Mouse (Mus musculus): Measurements from ENCODE around the gene Prkcb. TPM values are rescaled to one million over a fixed set of nuclear protein-coding genes. Genes with fewer than 3 reads are reported as not detected.

Gene Prkcb
- polyA plus RNA-seq, 1 experiment, result 10.9 TPM

DNA sequence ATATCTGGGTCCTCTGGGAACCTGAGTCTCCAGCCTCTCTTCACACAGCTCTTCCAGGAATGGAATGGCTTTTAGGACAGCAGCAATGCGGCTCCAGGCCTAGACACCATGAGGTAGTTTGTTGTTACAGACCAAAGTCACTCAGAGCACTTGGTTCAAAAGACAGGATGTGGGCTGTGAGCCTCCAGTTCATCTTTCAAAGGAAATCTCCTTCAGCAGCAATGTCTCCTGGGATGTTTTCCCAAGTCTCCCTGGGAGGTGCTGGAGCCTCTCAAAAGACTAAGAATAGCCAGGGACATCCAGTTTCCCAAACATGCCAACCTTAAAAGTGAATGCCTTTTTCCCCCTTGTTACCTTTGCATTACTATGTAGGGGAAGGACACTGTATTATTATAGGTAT lies 1.3 kb upstream of the Prkcb start:
- 50% methylated on average over 1 of the region's 1 CpGs for WGBS
- TF ChIP-seq POLR2A (IDR thresholded peaks at IDR 0.05; ENCODE audit: borderline replicate concordance, extremely low read depth, low read depth, low read length) (no peak), CTCF (IDR thresholded peaks at IDR 0.05; ENCODE audit: insufficient read depth, low read length) (no peak)
- no peaks in the 10 kb centered on the region for H3K4me1 ChIP-seq (ENCODE audit: control insufficient read depth, insufficient read depth, low read length)
- no peak for DNase-seq
- H3K4me3 ChIP-seq (replicated peaks; ENCODE audit: extremely low read depth, low read depth, low read length), result no peak overlapping the region

DNA sequence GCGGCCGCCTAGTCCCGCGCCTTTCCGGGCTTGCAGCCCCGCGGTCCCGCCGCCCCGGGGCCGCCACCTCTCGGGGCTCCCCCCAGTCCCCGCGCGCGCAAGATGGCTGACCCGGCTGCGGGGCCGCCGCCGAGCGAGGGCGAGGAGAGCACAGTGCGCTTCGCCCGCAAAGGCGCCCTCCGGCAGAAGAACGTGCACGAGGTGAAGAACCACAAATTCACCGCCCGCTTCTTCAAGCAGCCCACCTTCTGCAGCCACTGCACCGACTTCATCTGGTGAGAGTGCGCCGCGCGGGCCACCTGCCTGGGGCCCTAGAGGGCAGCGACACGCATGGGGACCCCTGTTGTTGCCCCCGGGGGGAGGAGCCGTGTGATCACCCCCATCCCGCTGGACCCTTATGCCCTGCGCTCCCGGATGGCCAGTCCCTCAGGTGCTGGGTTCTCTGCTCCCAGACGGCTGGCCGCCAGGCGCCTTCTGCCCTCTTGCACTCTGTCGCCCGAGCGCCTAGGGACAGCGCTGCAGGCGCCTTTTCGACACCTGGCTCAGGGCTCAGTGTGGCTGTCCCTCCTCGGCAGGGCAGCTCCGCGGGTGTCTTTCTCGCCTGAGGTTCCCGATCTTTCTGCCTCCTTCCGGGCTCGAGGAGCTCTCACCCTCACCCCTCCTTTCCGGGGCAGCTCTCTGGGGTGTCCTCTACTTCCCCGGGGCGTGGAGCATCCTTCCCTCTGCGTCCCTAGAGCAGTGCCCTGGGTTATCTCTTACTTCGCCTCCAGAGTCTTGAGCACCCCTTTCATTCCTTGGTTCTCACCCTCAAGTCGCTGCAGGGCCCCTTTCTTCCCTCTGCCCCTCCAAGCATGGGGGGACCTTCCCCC lies 926 bp downstream of the Prkcb start:
- TF ChIP-seq CTCF (IDR thresholded peaks at IDR 0.05; ENCODE audit: insufficient read depth, low read length), result no peak
- no peak for TF ChIP-seq POLR2A (IDR thresholded peaks at IDR 0.05; ENCODE audit: borderline replicate concordance, extremely low read depth, low read depth, low read length)
- DNase-seq, result peak; percentile 3
- Histone ChIP-seq H3K4me3 (replicated peaks; ENCODE audit: extremely low read depth, low read depth, low read length) (peak overlapping the region; percentile 8), H3K4me1 (ENCODE audit: control insufficient read depth, insufficient read depth, low read length) (no peaks in the 10 kb centered on the region)
- 1% methylated on average over 66 of the region's 66 CpGs for WGBS

DNA sequence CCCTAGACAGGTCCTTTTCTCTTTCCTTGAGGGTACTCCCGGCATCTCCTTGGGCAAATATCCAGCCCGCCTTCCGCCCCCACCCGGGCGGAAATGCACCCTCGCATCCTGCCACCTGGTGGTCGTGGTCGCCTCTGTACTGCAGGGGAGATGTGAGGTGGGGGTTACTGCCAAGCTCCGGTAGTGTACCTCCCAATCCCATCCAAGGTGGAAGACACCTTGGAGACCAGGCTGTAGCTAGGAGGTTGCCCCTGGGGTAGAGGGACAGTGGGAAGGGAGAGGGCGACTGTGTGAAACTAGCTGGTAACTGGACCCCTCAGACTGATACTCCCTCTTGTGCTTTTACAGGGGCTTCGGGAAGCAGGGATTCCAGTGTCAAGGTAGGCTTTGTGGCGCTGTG lies 1.6 kb downstream of the Prkcb start:
- no peak for DNase-seq
- no peaks in the 10 kb centered on the region for H3K4me1 ChIP-seq (ENCODE audit: control insufficient read depth, insufficient read depth, low read length)
- no peak overlapping the region for H3K4me3 ChIP-seq (replicated peaks; ENCODE audit: extremely low read depth, low read depth, low read length)
- 13% methylated on average over 12 of the region's 12 CpGs for WGBS
- no peak for TF ChIP-seq CTCF (IDR thresholded peaks at IDR 0.05; ENCODE audit: insufficient read depth, low read length)
- TF ChIP-seq POLR2A (IDR thresholded peaks at IDR 0.05; ENCODE audit: borderline replicate concordance, extremely low read depth, low read depth, low read length), result no peak

GRCm38 (mm10) chr7:122290771-122291170 lies 2.2 kb downstream of the Prkcb start:
- 62% methylated on average over 3 of the region's 3 CpGs for WGBS
- TF ChIP-seq POLR2A (IDR thresholded peaks at IDR 0.05; ENCODE audit: borderline replicate concordance, extremely low read depth, low read depth, low read length) (no peak), CTCF (IDR thresholded peaks at IDR 0.05; ENCODE audit: insufficient read depth, low read length) (no peak)
- H3K4me3 ChIP-seq (replicated peaks; ENCODE audit: extremely low read depth, low read depth, low read length), result no peak overlapping the region
- no peaks in the 10 kb centered on the region for H3K4me1 ChIP-seq (ENCODE audit: control insufficient read depth, insufficient read depth, low read length)
- no peak for DNase-seq

- no peaks in the 10 kb centered on the region for H3K4me1 ChIP-seq (ENCODE audit: control insufficient read depth, insufficient read depth, low read length)
- H3K4me3 ChIP-seq (replicated peaks; ENCODE audit: extremely low read depth, low read depth, low read length), result no peak overlapping the region
- no peak for DNase-seq
- TF ChIP-seq POLR2A (IDR thresholded peaks at IDR 0.05; ENCODE audit: borderline replicate concordance, extremely low read depth, low read depth, low read length), result no peak
- TF ChIP-seq CTCF (IDR thresholded peaks at IDR 0.05; ENCODE audit: insufficient read depth, low read length), result no peak
- WGBS, result 42% methylated on average over 7 of the region's 7 CpGs
These were observed 3.6 kb downstream of the Prkcb start for GRCm38 (mm10) chr7:122292151-122292550.

GRCm38 (mm10) chr7:122294111-122294510 lies 5.6 kb downstream of the Prkcb start:
- no peak for DNase-seq
- H3K4me1 ChIP-seq (ENCODE audit: control insufficient read depth, insufficient read depth, low read length), result no peaks in the 10 kb centered on the region
- TF ChIP-seq CTCF (IDR thresholded peaks at IDR 0.05; ENCODE audit: insufficient read depth, low read length), result no peak
- WGBS, result 52% methylated on average over 7 of the region's 7 CpGs
- no peak overlapping the region for H3K4me3 ChIP-seq (replicated peaks; ENCODE audit: extremely low read depth, low read depth, low read length)

DNA sequence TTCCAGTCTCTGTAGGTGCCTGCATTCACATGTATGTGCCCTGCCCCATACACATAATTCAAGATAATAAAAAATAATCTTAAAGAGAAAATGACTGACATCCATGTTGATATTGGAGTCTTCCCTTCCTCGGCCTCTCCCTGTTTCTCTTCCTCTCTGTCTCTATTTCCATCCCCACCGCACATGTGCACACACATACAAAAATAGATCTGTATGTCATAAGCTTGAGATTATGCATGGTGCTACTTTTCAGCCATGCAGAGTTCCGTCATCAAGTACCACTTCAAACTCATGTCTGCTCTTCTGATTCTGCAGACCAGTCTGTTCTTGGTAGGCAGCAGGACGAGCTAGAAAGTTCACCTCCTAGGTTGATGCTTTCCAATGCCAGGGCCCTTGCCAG lies 6.8 kb downstream of the Prkcb start:
- no peak for TF ChIP-seq POLR2A (IDR thresholded peaks at IDR 0.05; ENCODE audit: borderline replicate concordance, extremely low read depth, low read depth, low read length)
- TF ChIP-seq CTCF (IDR thresholded peaks at IDR 0.05; ENCODE audit: insufficient read depth, low read length), result no peak
- WGBS, result 65% methylated on average over 4 of the region's 4 CpGs

DNA sequence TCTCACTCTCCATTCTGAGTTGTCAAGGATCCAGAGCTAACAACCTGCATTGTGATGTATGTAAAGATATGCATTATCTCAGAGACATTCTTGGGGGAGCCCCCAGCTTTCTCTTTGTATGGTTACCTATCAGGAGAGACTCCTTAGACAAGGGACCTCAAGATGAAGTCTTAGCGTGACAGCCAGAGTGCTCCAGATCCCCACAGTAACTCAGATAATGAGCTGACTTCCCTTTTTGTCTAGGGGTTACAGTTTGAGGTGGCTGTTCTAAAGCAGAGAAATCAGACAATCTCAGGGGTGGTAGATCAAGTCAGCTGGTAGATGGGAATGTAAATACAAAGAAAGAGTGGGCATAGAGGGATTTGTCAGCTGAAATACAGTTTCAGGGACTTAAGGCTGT lies 7.8 kb downstream of the Prkcb start:
- WGBS, result 66% methylated on average over 1 of the region's 1 CpGs
- no peak for TF ChIP-seq CTCF (IDR thresholded peaks at IDR 0.05; ENCODE audit: insufficient read depth, low read length)
- no peak for TF ChIP-seq POLR2A (IDR thresholded peaks at IDR 0.05; ENCODE audit: borderline replicate concordance, extremely low read depth, low read depth, low read length)
- no peak for DNase-seq
- no peak overlapping the region for H3K4me3 ChIP-seq (replicated peaks; ENCODE audit: extremely low read depth, low read depth, low read length)
- no peaks in the 10 kb centered on the region for H3K4me1 ChIP-seq (ENCODE audit: control insufficient read depth, insufficient read depth, low read length)

More for the DNA sequence above, 6.8 kb downstream of the Prkcb start:
- Histone ChIP-seq H3K4me1 (ENCODE audit: control insufficient read depth, insufficient read depth, low read length) (no peaks in the 10 kb centered on the region), H3K4me3 (replicated peaks; ENCODE audit: extremely low read depth, low read depth, low read length) (no peak overlapping the region)
- DNase-seq, result no peak

DNA sequence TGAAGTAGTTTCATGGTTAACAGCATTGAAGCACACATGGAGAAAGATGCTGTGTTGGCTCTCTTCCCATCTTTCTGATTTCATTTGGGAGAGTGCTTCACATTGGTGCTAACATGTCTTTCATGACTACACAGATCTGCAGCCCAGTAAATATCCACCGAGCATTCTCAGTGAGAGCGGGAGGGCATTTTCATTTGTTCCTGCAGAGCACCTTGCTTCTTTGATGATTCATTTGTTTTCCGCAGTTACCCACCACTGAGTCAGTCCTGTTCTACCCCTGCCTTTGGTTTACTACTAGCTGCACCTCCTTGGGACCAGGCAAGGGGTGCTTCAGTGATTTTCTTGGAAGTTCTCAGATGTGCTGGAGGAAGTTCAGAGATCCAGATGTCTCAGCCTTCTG lies 8.3 kb downstream of the Prkcb start:
- TF ChIP-seq CTCF (IDR thresholded peaks at IDR 0.05; ENCODE audit: insufficient read depth, low read length), result no peak
- TF ChIP-seq POLR2A (IDR thresholded peaks at IDR 0.05; ENCODE audit: borderline replicate concordance, extremely low read depth, low read depth, low read length), result no peak
- 86% methylated on average over 3 of the region's 3 CpGs for WGBS
- Histone ChIP-seq H3K4me3 (replicated peaks; ENCODE audit: extremely low read depth, low read depth, low read length) (no peak overlapping the region), H3K4me1 (ENCODE audit: control insufficient read depth, insufficient read depth, low read length) (no peaks in the 10 kb centered on the region)
- no peak for DNase-seq

DNA sequence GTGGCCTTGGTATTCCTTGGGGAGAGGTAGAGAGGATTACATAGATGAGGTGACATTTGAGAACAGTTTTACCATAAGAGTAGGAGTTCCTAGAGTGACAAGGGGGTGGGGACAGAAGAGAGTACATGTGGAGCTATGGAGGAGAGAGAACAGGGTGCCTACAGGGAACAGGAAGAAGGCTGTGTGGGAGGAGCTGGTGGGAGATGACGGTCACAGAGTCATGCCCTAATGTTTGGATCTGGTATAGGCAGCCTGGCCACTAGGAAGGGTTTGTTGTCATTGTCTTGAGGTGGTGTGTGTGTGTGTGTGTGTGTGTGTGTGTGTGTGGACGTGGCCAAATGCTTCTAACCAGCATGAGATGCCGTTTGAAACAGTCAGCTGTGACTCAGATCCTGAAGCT lies 9.1 kb downstream of the Prkcb start:
- Histone ChIP-seq H3K4me1 (ENCODE audit: control insufficient read depth, insufficient read depth, low read length) (no peaks in the 10 kb centered on the region), H3K4me3 (replicated peaks; ENCODE audit: extremely low read depth, low read depth, low read length) (no peak overlapping the region)
- no peak for DNase-seq
- TF ChIP-seq POLR2A (IDR thresholded peaks at IDR 0.05; ENCODE audit: borderline replicate concordance, extremely low read depth, low read depth, low read length) (no peak), CTCF (IDR thresholded peaks at IDR 0.05; ENCODE audit: insufficient read depth, low read length) (no peak)
- 40% methylated on average over 3 of the region's 3 CpGs for WGBS

Measured in lung, adult 2 months (tissue).